Mouse (Mus musculus): ENCODE results near the gene Slc2a9. TPM values are rescaled to one million over a fixed set of nuclear protein-coding genes. Genes with fewer than 3 reads are reported as not detected.

The Slc2a9 gene
- polyA plus RNA-seq, 1 experiment from 2014 or later: 0.20 TPM

DNA sequence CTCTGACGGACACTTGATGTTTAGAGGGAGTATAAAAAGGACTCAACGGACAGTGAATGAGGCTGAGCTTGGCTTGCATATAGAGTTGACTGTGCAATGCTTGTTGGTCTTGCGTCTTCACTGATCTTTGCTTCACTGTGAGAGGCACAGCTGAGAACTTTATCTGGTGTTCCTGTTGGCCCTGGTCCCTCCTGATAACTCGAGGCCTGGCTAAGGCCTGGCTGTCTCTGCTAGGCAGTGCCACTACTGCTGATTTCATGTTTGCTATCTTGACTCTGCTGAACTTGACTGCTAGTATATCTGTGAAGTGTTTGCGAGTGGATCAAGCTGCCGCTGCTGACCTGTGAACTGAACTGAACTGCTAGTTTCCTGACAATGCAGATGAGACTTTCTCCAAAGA lies 77.4 kb downstream of the Slc2a9 start:
- ATAC-seq (replicated peaks; ENCODE audit: insufficient number of reproducible peaks, insufficient read depth, low FRiP score, low read depth): no peak

DNA sequence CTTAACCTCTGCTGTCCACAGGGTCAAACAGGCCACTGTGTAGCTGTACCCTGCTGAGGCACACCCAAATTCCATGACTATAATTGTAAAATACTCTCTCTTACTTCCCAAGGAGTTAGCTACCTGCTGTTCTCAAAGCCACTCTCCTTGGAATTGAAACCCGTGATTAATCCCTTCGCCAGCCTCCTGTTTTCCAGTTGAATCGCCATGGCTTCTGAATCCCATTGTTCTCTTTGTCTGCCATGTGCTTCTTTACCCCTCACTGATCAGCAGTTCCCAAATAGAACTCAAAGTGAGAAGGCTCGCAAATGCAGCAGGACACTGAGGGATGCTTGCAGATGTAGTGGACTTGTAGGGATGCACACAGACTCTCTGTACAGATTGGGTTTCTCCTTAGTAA lies 80.5 kb downstream of the Slc2a9 start:
- Histone ChIP-seq H3K4me2 (no peak overlapping the region), H3K36me3 (no peaks in the 10 kb centered on the region), H3K9ac (no peak overlapping the region), H3K27me3 (no peaks in the 10 kb centered on the region), H3K4me1 (replicated peaks) (no peaks in the 10 kb centered on the region), H3K4me3 (no peak overlapping the region), H3K27ac (no peak overlapping the region), H3K9me3 (replicated peaks) (no peaks in the 10 kb centered on the region)
- ATAC-seq (replicated peaks; ENCODE audit: insufficient number of reproducible peaks, insufficient read depth, low FRiP score, low read depth): no peak
- WGBS: 58% methylated on average over 4 of the region's 4 CpGs

More for the DNA sequence above, 77.4 kb downstream of the Slc2a9 start:
- WGBS: 63% methylated on average over 6 of the region's 6 CpGs
- H3K27ac ChIP-seq: no peak overlapping the region
- H3K27me3 ChIP-seq: no peaks in the 10 kb centered on the region
- H3K36me3 ChIP-seq: no peaks in the 10 kb centered on the region
- H3K4me1 ChIP-seq (replicated peaks): no peaks in the 10 kb centered on the region
- H3K4me2 ChIP-seq: no peak overlapping the region
- H3K9ac ChIP-seq: no peak overlapping the region
- H3K9me3 ChIP-seq (replicated peaks): no peaks in the 10 kb centered on the region
- H3K4me3 ChIP-seq: no peak overlapping the region

- ATAC-seq (replicated peaks; ENCODE audit: insufficient number of reproducible peaks, insufficient read depth, low FRiP score, low read depth): no peak
- 85% methylated on average over 6 of the region's 6 CpGs for WGBS
- no peak overlapping the region for H3K27ac ChIP-seq
- H3K27me3 ChIP-seq: no peaks in the 10 kb centered on the region
- H3K4me1 ChIP-seq (replicated peaks): no peaks in the 10 kb centered on the region
- no peak overlapping the region for H3K9ac ChIP-seq
- H3K4me3 ChIP-seq: no peak overlapping the region
- H3K36me3 ChIP-seq: no peaks in the 10 kb centered on the region
- no peaks in the 10 kb centered on the region for H3K9me3 ChIP-seq (replicated peaks)
- H3K4me2 ChIP-seq: no peak overlapping the region
Observed at GRCm38 (mm10) chr5:38418799-38419198, 84.1 kb downstream of the Slc2a9 start.

- Histone ChIP-seq H3K27ac (no peak overlapping the region), H3K4me2 (no peak overlapping the region), H3K9ac (no peak overlapping the region), H3K36me3 (no peaks in the 10 kb centered on the region), H3K27me3 (no peaks in the 10 kb centered on the region), H3K9me3 (replicated peaks) (no peaks in the 10 kb centered on the region), H3K4me1 (replicated peaks) (no peaks in the 10 kb centered on the region), H3K4me3 (no peak overlapping the region)
- ATAC-seq (replicated peaks; ENCODE audit: insufficient number of reproducible peaks, insufficient read depth, low FRiP score, low read depth): no peak
- 61% methylated on average over 3 of the region's 3 CpGs for WGBS
Observed at GRCm38 (mm10) chr5:38403612-38404011, 99.3 kb downstream of the Slc2a9 start.

- Histone ChIP-seq H3K9me3 (replicated peaks) (no peaks in the 10 kb centered on the region), H3K9ac (no peak overlapping the region), H3K27me3 (no peaks in the 10 kb centered on the region), H3K4me2 (no peak overlapping the region), H3K36me3 (no peaks in the 10 kb centered on the region), H3K4me3 (no peak overlapping the region), H3K27ac (no peak overlapping the region), H3K4me1 (replicated peaks) (no peaks in the 10 kb centered on the region)
- WGBS: 81% methylated on average over 3 of the region's 3 CpGs
- no peak for ATAC-seq (replicated peaks; ENCODE audit: insufficient number of reproducible peaks, insufficient read depth, low FRiP score, low read depth)
Observed at GRCm38 (mm10) chr5:38402288-38402687, 100.7 kb downstream of the Slc2a9 start.

DNA sequence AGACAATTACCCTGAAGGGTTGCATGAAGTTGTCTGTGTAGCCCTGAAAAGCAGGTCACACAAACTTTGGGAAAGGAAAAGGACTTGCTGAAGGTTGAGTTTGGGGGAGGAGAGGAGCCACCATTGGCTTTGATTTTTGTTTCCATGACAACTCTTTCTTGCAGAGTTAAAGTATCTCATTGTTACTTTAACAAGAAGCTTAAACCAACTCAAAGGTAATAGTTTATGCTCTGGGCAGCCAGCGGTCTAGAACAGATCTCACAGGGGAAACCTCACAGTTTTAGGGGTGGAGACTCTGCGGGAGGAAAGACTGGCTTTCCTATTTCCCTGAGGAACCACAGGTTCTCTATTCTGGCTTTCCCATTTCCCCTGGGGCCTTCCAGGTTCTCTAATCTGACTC lies 114.1 kb downstream of the Slc2a9 start:
- 53% methylated on average over 2 of the region's 2 CpGs for WGBS
- H3K27ac ChIP-seq: no peak overlapping the region
- H3K4me1 ChIP-seq (replicated peaks): no peaks in the 10 kb centered on the region
- no peak overlapping the region for H3K4me3 ChIP-seq
- H3K4me2 ChIP-seq: no peak overlapping the region
- no peaks in the 10 kb centered on the region for H3K9me3 ChIP-seq (replicated peaks)
- ATAC-seq (replicated peaks; ENCODE audit: insufficient number of reproducible peaks, insufficient read depth, low FRiP score, low read depth): no peak
- no peak overlapping the region for H3K9ac ChIP-seq
- no peaks in the 10 kb centered on the region for H3K36me3 ChIP-seq
- H3K27me3 ChIP-seq: no peaks in the 10 kb centered on the region

GRCm38 (mm10) chr5:38388420-38388823 lies 114.5 kb downstream of the Slc2a9 start:
- no peak overlapping the region for H3K9ac ChIP-seq
- no peaks in the 10 kb centered on the region for H3K9me3 ChIP-seq (replicated peaks)
- H3K27me3 ChIP-seq: no peaks in the 10 kb centered on the region
- ATAC-seq (replicated peaks; ENCODE audit: insufficient number of reproducible peaks, insufficient read depth, low FRiP score, low read depth): no peak
- no peaks in the 10 kb centered on the region for H3K36me3 ChIP-seq
- no peak overlapping the region for H3K4me2 ChIP-seq
- WGBS: 56% methylated on average over 10 of the region's 10 CpGs
- no peak overlapping the region for H3K4me3 ChIP-seq
- H3K27ac ChIP-seq: no peak overlapping the region
- H3K4me1 ChIP-seq (replicated peaks): no peaks in the 10 kb centered on the region

DNA sequence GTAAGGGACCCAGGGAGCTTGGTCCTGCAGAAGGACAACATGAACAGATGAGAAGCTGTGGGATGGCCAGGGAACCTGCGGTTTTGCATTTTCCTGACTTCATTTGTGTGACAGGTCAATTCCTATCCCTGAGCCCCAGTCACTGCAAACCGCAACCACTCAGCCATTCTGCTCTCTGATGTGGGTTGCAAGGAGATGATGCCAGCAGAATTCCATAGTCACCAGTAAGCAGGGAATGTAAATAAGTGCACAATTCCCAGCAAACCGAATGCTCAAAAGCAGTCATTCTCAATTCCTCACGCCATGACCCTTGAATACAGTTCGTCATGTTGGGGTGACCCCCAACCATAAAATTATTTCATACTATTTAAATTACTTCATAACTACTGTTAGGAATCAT lies 123.0 kb downstream of the Slc2a9 start:
- no peaks in the 10 kb centered on the region for H3K27me3 ChIP-seq
- H3K4me3 ChIP-seq: no peak overlapping the region
- no peak overlapping the region for H3K4me2 ChIP-seq
- no peak overlapping the region for H3K9ac ChIP-seq
- 82% methylated on average over 5 of the region's 5 CpGs for WGBS
- no peaks in the 10 kb centered on the region for H3K9me3 ChIP-seq (replicated peaks)
- ATAC-seq (replicated peaks; ENCODE audit: insufficient number of reproducible peaks, insufficient read depth, low FRiP score, low read depth): no peak
- H3K4me1 ChIP-seq (replicated peaks): no peaks in the 10 kb centered on the region
- H3K27ac ChIP-seq: no peak overlapping the region
- H3K36me3 ChIP-seq: no peaks in the 10 kb centered on the region

- H3K4me3 ChIP-seq: no peak overlapping the region
- no peaks in the 10 kb centered on the region for H3K36me3 ChIP-seq
- WGBS: 18% methylated on average over 5 of the region's 5 CpGs
- no peaks in the 10 kb centered on the region for H3K27me3 ChIP-seq
- ATAC-seq (replicated peaks; ENCODE audit: insufficient number of reproducible peaks, insufficient read depth, low FRiP score, low read depth): no peak
- no peak overlapping the region for H3K9ac ChIP-seq
- no peaks in the 10 kb centered on the region for H3K4me1 ChIP-seq (replicated peaks)
- H3K9me3 ChIP-seq (replicated peaks): no peaks in the 10 kb centered on the region
- no peak overlapping the region for H3K27ac ChIP-seq
- no peak overlapping the region for H3K4me2 ChIP-seq
Observed at GRCm38 (mm10) chr5:38372369-38372768, 130.6 kb downstream of the Slc2a9 start.

- H3K4me2 ChIP-seq: no peak overlapping the region
- H3K4me3 ChIP-seq: no peak overlapping the region
- no peaks in the 10 kb centered on the region for H3K27me3 ChIP-seq
- no peak overlapping the region for H3K9ac ChIP-seq
- 64% methylated on average over 1 of the region's 1 CpGs for WGBS
- no peak overlapping the region for H3K27ac ChIP-seq
- H3K36me3 ChIP-seq: no peaks in the 10 kb centered on the region
- no peaks in the 10 kb centered on the region for H3K9me3 ChIP-seq (replicated peaks)
- peaks cover 10% of the 10 kb centered on the region for H3K4me1 ChIP-seq (replicated peaks)
- no peak for ATAC-seq (replicated peaks; ENCODE audit: insufficient number of reproducible peaks, insufficient read depth, low FRiP score, low read depth)
Observed at GRCm38 (mm10) chr5:38371308-38371707, 131.6 kb downstream of the Slc2a9 start.

DNA sequence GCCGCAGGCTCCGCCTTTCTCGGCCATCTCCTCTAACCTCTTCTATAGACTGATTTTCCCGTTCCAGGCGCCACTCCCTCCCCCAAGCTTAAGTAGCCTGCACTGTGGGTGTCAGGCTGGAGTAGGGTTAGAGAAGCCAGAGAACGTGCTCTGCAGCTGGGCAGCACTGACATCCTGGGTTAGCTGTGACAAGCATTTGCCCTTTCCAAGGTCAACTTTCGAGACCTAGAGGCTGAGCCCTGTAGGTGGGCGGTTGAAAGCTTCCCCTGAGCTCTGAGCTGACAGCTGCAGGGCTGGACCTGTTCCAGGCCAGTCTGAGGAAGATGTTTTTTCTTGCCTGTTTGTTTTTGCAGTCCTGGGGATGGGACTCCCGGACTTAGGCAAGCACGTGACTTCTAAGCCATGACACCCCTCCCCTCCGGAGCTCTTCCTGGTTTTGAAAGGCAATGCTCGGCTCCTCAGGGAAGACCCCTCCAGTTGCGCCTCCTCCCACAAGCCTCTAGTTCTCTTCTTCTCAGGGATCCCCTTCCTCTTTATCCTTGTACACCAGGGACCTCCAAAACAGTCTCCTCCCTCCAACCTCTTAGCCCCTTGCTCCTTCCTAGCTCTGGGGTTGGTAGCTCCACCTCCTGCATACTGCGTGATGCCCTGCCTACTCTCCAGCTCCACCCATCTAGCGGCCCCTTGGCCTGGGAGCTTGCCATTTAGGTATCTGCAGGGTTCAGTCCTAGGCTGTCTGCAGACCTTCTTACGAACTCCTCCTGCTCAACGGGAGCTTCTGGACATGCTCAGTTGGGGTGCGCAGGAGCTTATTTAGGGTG lies 136.1 kb downstream of the Slc2a9 start:
- WGBS: 10% methylated on average over 18 of the region's 18 CpGs
- ATAC-seq (replicated peaks; ENCODE audit: insufficient number of reproducible peaks, insufficient read depth, low FRiP score, low read depth): peak; percentile 72
- H3K27me3 ChIP-seq: no peaks in the 10 kb centered on the region
- 0 out of 2 replicates have a peak overlapping the region, but pooled peaks have one; percentile 17 for H3K9ac ChIP-seq
- H3K9me3 ChIP-seq (replicated peaks): no peaks in the 10 kb centered on the region
- peak overlapping the region; percentile 46 for H3K4me3 ChIP-seq
- H3K27ac ChIP-seq: no peak overlapping the region
- peaks cover 13% of the 10 kb centered on the region for H3K4me1 ChIP-seq (replicated peaks)
- no peaks in the 10 kb centered on the region for H3K36me3 ChIP-seq
- peak overlapping the region; percentile 73 for H3K4me2 ChIP-seq

DNA sequence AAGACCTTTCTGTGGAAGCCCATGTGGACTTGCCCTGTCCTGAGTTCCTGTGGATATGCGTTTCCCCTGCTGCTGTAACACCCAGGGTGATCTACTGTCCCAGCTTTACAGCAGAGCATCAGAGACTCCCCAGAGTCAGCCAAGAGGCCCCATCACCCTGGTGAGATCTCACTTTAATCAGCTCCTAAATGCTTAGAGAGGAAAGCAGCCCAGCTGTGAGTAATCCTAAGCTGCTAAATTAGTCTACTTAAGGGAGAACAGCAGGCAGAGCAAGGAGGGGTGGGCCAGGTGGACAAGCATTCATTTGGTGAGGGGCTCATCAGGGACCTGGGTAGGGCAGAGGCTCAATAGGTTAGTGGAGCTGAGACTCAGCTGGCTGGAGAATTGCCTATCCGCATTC lies 137.4 kb downstream of the Slc2a9 start:
- H3K4me3 ChIP-seq: no peak overlapping the region
- no peaks in the 10 kb centered on the region for H3K36me3 ChIP-seq
- no peak overlapping the region for H3K27ac ChIP-seq
- no peak overlapping the region for H3K4me2 ChIP-seq
- 40% methylated on average over 2 of the region's 2 CpGs for WGBS
- H3K9ac ChIP-seq: no peak overlapping the region
- H3K9me3 ChIP-seq (replicated peaks): no peaks in the 10 kb centered on the region
- 0 out of 2 replicates have a peak, but pooled peaks cover 2% of the 10 kb centered on the region for H3K27me3 ChIP-seq
- ATAC-seq (replicated peaks; ENCODE audit: insufficient number of reproducible peaks, insufficient read depth, low FRiP score, low read depth): no peak
- peaks cover 13% of the 10 kb centered on the region for H3K4me1 ChIP-seq (replicated peaks)

Data from heart, embryonic 15.5 days (tissue).